Mouse (Mus musculus) embryo, embryonic 10.5 days (tissue): ENCODE measurements around the gene Eif4e.

ENCODE experiments used
- DNase-seq: peaks from one replicate; pipeline ENCODE4 v3.0.0-alpha.2; 2015; ENCODE audit warnings: low spot score

Gene Eif4e

GRCm38 (mm10) chr3:138526073-138526915 lies at the start of gene Eif4e:
Gene Eif4e, plus strand, starts transcription at chr3:138526179.
- peak; percentile 65 for DNase-seq

- DNase-seq = no peak
Measured at GRCm38 (mm10) chr3:138479489-138479888, 46.5 kb upstream of the Eif4e start.

- DNase-seq = no peak
Measured at GRCm38 (mm10) chr3:138481526-138482284, 44.3 kb upstream of the Eif4e start.

GRCm38 (mm10) chr3:138483240-138483639 lies 42.7 kb upstream of the Eif4e start:
- no peak for DNase-seq

GRCm38 (mm10) chr3:138488584-138489326 lies 37.2 kb upstream of the Eif4e start:
- DNase-seq = peak; percentile 36

GRCm38 (mm10) chr3:138489327-138490033 lies 36.5 kb upstream of the Eif4e start, which contains the start of gene Metap1:
Gene Metap1, minus strand, starts transcription at chr3:138489515.
- peak; percentile 95 for DNase-seq

GRCm38 (mm10) chr3:138490034-138490337 lies 36.0 kb upstream of the Eif4e start:
- DNase-seq = no peak

- no peak for DNase-seq
Measured at GRCm38 (mm10) chr3:138493668-138494067, 32.3 kb upstream of the Eif4e start.

GRCm38 (mm10) chr3:138494565-138494964 lies 31.4 kb upstream of the Eif4e start:
- no peak for DNase-seq

GRCm38 (mm10) chr3:138495166-138496145 lies 30.5 kb upstream of the Eif4e start:
- DNase-seq = no peak

- no peak for DNase-seq
Measured at GRCm38 (mm10) chr3:138498731-138499130, 27.2 kb upstream of the Eif4e start.

- DNase-seq = peak; percentile 89
Measured at GRCm38 (mm10) chr3:138499854-138500740, 25.9 kb upstream of the Eif4e start.

- no peak for DNase-seq
Measured at GRCm38 (mm10) chr3:138503754-138504153, 22.2 kb upstream of the Eif4e start.

- peak; percentile 68 for DNase-seq
Measured at GRCm38 (mm10) chr3:138506749-138507148, 19.2 kb upstream of the Eif4e start.

GRCm38 (mm10) chr3:138509581-138509980 lies 16.4 kb upstream of the Eif4e start:
- no peak for DNase-seq

GRCm38 (mm10) chr3:138510471-138510870 lies 15.5 kb upstream of the Eif4e start:
- DNase-seq = no peak

- DNase-seq = peak; percentile 78
Measured at GRCm38 (mm10) chr3:138513243-138513642, 12.7 kb upstream of the Eif4e start.

GRCm38 (mm10) chr3:138514749-138515148 lies 11.2 kb upstream of the Eif4e start:
- DNase-seq = peak; percentile 26

GRCm38 (mm10) chr3:138515656-138516370 lies 10.2 kb upstream of the Eif4e start:
- DNase-seq = peak; percentile 65
